Mouse (Mus musculus) heart, postnatal 0 days (tissue): Measurements from ENCODE around the gene Chrm5. TPM values are rescaled to one million over a fixed set of nuclear protein-coding genes. Genes with fewer than 3 reads are reported as not detected.
"Not testable (repeated sequence)": the region's sequence is repeated elsewhere in the genome, so short reads cannot be mapped to it uniquely, and the experiment has no call there.

Experiments
- ATAC-seq: fragments of 200-750 bp; cut with Nextera tagmentation; 2 replicates; pipeline ENCODE4 v1.8.0; 2017; ENCODE audit warnings: low read depth, moderate number of reproducible peaks, moderate library complexity; ENCODE audit not compliant: insufficient read depth
- DNase-seq: peaks from one replicate; pipeline ENCODE4 v3.0.0-alpha.2; 2016; ENCODE audit warnings: low spot score
- H3K27ac ChIP-seq: fragments of 300-500 bp; sonication (generic); 2 replicates; pipeline ENCODE4 v1.5.1; 2014; ENCODE audit warnings: low read depth, mild to moderate bottlenecking
- H3K27me3 ChIP-seq: fragments of 300-500 bp; sonication (generic); 2 replicates; pipeline ENCODE4 v1.6.1; 2014; ENCODE audit warnings: low read length, mixed read lengths; ENCODE audit not compliant: control insufficient read depth, insufficient read depth
- H3K36me3 ChIP-seq: fragments of 300-500 bp; sonication (generic); replicated peaks from 2 replicates; pipeline ENCODE4 v1.6.1; 2014; ENCODE audit warnings: low read length, mixed read lengths; ENCODE audit not compliant: control insufficient read depth, insufficient read depth
- H3K4me1 ChIP-seq: fragments of 300-500 bp; sonication (generic); 2 replicates; pipeline ENCODE4 v1.6.1; 2014; ENCODE audit warnings: antibody characterized with exemption; ENCODE audit not compliant: control insufficient read depth, insufficient read depth
- H3K4me2 ChIP-seq: fragments of 300-500 bp; sonication (generic); 2 replicates; pipeline ENCODE4 v1.6.1; 2014; ENCODE audit warnings: low read depth, mild to moderate bottlenecking, low read length, moderate library complexity
- H3K4me3 ChIP-seq: fragments of 300-500 bp; sonication (generic); 2 replicates; pipeline ENCODE4 v1.5.1; 2014; ENCODE audit warnings: low read depth, low read length
- H3K9ac ChIP-seq: fragments of 300-500 bp; sonication (generic); replicated peaks from 2 replicates; pipeline ENCODE4 v1.6.1; 2014; ENCODE audit warnings: low read depth, low read length, mixed read lengths
- H3K9me3 ChIP-seq: fragments of 300-500 bp; sonication (generic); replicated peaks from 2 replicates; pipeline ENCODE4 v1.6.1; 2016; ENCODE audit warnings: low read length; ENCODE audit not compliant: control insufficient read depth
- CTCF ChIP-seq: IDR thresholded peaks from 2 replicates; pipeline ENCODE4 v1.5.1; 2016; ENCODE audit warnings: antibody characterized with exemption, control low read depth, low read depth
- EP300 ChIP-seq: IDR thresholded peaks from 2 replicates; pipeline ENCODE4 v1.6.1; 2016; ENCODE audit warnings: antibody characterized with exemption, low read depth
- WGBS: fragments of 180-500 bp; shearing (Covaris S2); extraction: QIAGEN DNeasy Blood & Tissue Kit; methylation state at CpG from one replicate; pipeline ENCODE4 v1.1.7; 2014; 5-methylcytosine and 5-hydroxymethylcytosine counted together
- polyA plus RNA-seq: library from polyadenylated mRNA; unstranded; fragments of >200 nt; fragmentation: Nextera tagmentation; extraction: Ambion mirVana; gene quantifications from 2 replicates; pipeline ENCODE4 v1.2.1, GENCODE M21; 2015
- total RNA-seq: library from RNA; depleted of rRNA; stranded (reverse); fragments of >200 nt; gene quantifications from 2 replicates; pipeline ENCODE4 v1.2.3, GENCODE M21; 2014; ENCODE audit warnings: low replicate concordance

The Chrm5 gene
- total and polyA plus RNA-seq, 2 experiments from 2014 or later, result not detected

GRCm38 (mm10) chr2:112448510-112449059, 32.0 kb downstream of the Chrm5 start:
- Histone ChIP-seq H3K9me3 (no peaks in the 10 kb centered on the region), H3K36me3 (no peaks in the 10 kb centered on the region), H3K27ac (no peak overlapping the region), H3K9ac (no peak overlapping the region), H3K4me1 (no peaks in the 10 kb centered on the region), H3K4me2 (no peak overlapping the region), H3K4me3 (no peak overlapping the region), H3K27me3 (no peaks in the 10 kb centered on the region)
- TF ChIP-seq CTCF (no peak), EP300 (no peak)
- no peak for ATAC-seq
- DNase-seq, result no peak

GRCm38 (mm10) chr2:112448046-112448445, 32.5 kb downstream of the Chrm5 start:
- H3K27ac ChIP-seq, H3K4me2 ChIP-seq, H3K9me3 ChIP-seq, H3K4me1 ChIP-seq, ATAC-seq, DNase-seq, H3K9ac ChIP-seq, H3K36me3 ChIP-seq, H3K4me3 ChIP-seq, H3K27me3 ChIP-seq: not testable (repeated sequence)
- 67% methylated on average over 4 of the region's 4 CpGs for WGBS

DNA sequence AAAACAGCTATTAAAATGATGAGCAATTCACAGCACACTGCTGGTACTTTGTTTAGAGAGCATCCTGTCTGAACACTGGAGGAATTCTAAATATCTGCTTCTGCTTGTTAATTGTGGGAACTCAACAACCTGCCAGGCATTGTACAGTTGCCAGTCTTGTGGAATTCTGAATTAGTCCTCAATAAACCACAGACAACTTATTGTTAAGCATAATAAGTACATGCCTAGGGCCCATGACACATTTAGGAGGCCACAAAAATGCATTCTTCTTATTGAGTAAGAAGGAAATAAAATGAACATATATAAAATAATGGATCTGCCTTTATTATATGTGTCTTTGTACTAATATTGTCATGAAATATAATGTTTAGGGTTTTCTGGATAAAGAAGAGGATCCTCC, 35.1 kb downstream of the Chrm5 start:
- Histone ChIP-seq H3K36me3 (no peaks in the 10 kb centered on the region), H3K27me3 (no peaks in the 10 kb centered on the region), H3K4me1 (no peaks in the 10 kb centered on the region), H3K9me3 (no peaks in the 10 kb centered on the region), H3K9ac (no peak overlapping the region), H3K27ac (no peak overlapping the region), H3K4me2 (no peak overlapping the region), H3K4me3 (no peak overlapping the region)
- TF ChIP-seq EP300 (no peak), CTCF (no peak)
- no peak for DNase-seq
- ATAC-seq, result no peak

- no peaks in the 10 kb centered on the region for H3K4me1 ChIP-seq
- no peaks in the 10 kb centered on the region for H3K36me3 ChIP-seq
- ATAC-seq (no peak), DNase-seq (no peak)
- H3K9ac ChIP-seq, result no peak overlapping the region
- H3K4me2 ChIP-seq, result no peak overlapping the region
- no peak overlapping the region for H3K4me3 ChIP-seq
- H3K27ac ChIP-seq, result no peak overlapping the region
- no peaks in the 10 kb centered on the region for H3K27me3 ChIP-seq
- 56% methylated on average over 2 of the region's 2 CpGs for WGBS
- H3K9me3 ChIP-seq, result no peaks in the 10 kb centered on the region
- no peak for TF ChIP-seq EP300
- no peak for TF ChIP-seq CTCF
Observed at GRCm38 (mm10) chr2:112443491-112443890, 37.1 kb downstream of the Chrm5 start.

DNA sequence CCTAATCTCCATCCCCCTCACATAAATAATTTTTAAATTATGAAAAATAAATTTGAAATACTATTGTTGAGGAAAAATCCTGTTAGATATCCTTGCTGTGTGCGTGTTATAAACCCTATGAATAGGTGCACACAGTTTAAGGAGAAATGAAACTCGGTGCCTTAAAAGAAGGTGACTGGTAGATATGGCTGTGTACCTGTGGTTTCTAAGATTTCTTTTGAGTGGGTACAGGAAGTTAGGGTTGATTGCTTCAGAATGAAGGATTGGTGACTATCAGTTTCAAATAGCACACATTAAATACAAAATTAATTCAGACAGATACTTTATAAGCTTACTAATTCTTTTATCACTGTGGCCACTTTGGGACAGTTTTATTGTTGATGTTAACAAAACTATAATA, 43.0 kb downstream of the Chrm5 start:
- no peaks in the 10 kb centered on the region for H3K4me1 ChIP-seq
- H3K36me3 ChIP-seq, result no peaks in the 10 kb centered on the region
- H3K27ac ChIP-seq, result no peak overlapping the region
- H3K9me3 ChIP-seq, result no peaks in the 10 kb centered on the region
- no peak overlapping the region for H3K4me3 ChIP-seq
- ATAC-seq (no peak), DNase-seq (no peak)
- H3K27me3 ChIP-seq, result no peaks in the 10 kb centered on the region
- TF ChIP-seq CTCF, result no peak
- no peak for TF ChIP-seq EP300
- no peak overlapping the region for H3K4me2 ChIP-seq
- 73% methylated on average over 2 of the region's 2 CpGs for WGBS
- H3K9ac ChIP-seq, result no peak overlapping the region

DNA sequence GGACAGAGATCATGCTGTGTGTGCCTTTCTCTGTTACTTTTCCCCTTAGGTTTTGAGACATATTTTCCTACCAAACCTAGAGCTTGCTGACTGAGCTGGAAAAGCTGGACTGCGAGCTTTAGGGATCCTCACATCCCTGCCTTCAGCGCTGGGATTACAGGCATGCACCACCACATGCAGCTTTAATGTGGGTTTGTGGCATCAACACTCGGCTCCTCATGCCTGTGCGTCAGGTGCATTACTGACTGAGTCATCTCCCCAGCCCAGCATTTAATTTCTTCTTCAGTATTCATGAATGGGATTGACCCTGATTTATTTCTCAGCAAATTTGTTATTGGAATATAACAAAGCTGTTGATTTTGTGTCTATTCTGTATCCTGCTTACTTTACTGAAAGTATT, 44.3 kb downstream of the Chrm5 start:
- DNase-seq, result no peak
- no peak overlapping the region for H3K27ac ChIP-seq
- no peaks in the 10 kb centered on the region for H3K27me3 ChIP-seq
- no peak overlapping the region for H3K4me3 ChIP-seq
- no peak overlapping the region for H3K9ac ChIP-seq
- TF ChIP-seq CTCF, result no peak
- no peak for TF ChIP-seq EP300
- H3K4me1 ChIP-seq, result no peaks in the 10 kb centered on the region
- ATAC-seq, result no peak
- H3K4me2 ChIP-seq, result no peak overlapping the region
- no peaks in the 10 kb centered on the region for H3K36me3 ChIP-seq
- no peaks in the 10 kb centered on the region for H3K9me3 ChIP-seq
- 73% methylated on average over 4 of the region's 4 CpGs for whole genome bisulfite sequencing
